Mouse (Mus musculus) right cerebral cortex, postnatal 25 days (tissue): Measurements from ENCODE around the gene Bcl2l15.

ENCODE experiments used
- DNase-seq: peaks from one replicate; pipeline ENCODE4 v3.0.0; 2022

Gene Bcl2l15

GRCm38 (mm10) chr3:103874329-103874728 is 41.9 kb downstream of the Bcl2l15 start:
- no peak for DNase-seq

GRCm38 (mm10) chr3:103885946-103886345 is 53.5 kb downstream of the Bcl2l15 start:
- no peak for DNase-seq

- DNase-seq = no peak
These were observed 55.2 kb downstream of the Bcl2l15 start for GRCm38 (mm10) chr3:103887581-103887980.

GRCm38 (mm10) chr3:103893374-103893773 is 61.0 kb downstream of the Bcl2l15 start:
- DNase-seq = no peak
